Mouse (Mus musculus): ENCODE measurements around the gene Coch. TPM values are rescaled to one million over a fixed set of nuclear protein-coding genes. Genes with fewer than 3 reads are reported as not detected.
"Not testable (repeated sequence)": the region's sequence is repeated elsewhere in the genome, so short reads cannot be mapped to it uniquely, and the experiment has no call there.

Coch gene
- polyA plus RNA-seq (2012; rRNA removed) = 22.1 and 25.3 TPM in 2 replicates

- DNase-seq (ENCODE audit: extremely low spot score in 1 of 2, low spot score in 1 of 2) = no peak
These were observed at the start of gene Coch for GRCm38 (mm10) chr12:51593229-51594029. Coch (plus strand) TSS chr12:51593341.

GRCm38 (mm10) chr12:51543402-51543960, 49.7 kb upstream of the Coch start:
- DNase-seq (ENCODE audit: extremely low spot score in 1 of 2, low spot score in 1 of 2) = no peak

- no peak for DNase-seq (ENCODE audit: extremely low spot score in 1 of 2, low spot score in 1 of 2)
These were observed 38.1 kb upstream of the Coch start for GRCm38 (mm10) chr12:51555041-51555440.

GRCm38 (mm10) chr12:51561416-51561815, 31.7 kb upstream of the Coch start:
- no peak for DNase-seq (ENCODE audit: extremely low spot score in 1 of 2, low spot score in 1 of 2)

- no peak for DNase-seq (ENCODE audit: extremely low spot score in 1 of 2, low spot score in 1 of 2)
These were observed 25.9 kb upstream of the Coch start for GRCm38 (mm10) chr12:51567225-51567624.

GRCm38 (mm10) chr12:51569472-51569871, 23.7 kb upstream of the Coch start:
- DNase-seq (ENCODE audit: extremely low spot score in 1 of 2, low spot score in 1 of 2) = no peak

- no peak for DNase-seq (ENCODE audit: extremely low spot score in 1 of 2, low spot score in 1 of 2)
These were observed 23.2 kb upstream of the Coch start for GRCm38 (mm10) chr12:51569944-51570343.

- DNase-seq (ENCODE audit: extremely low spot score in 1 of 2, low spot score in 1 of 2) = no peak
These were observed 20.5 kb upstream of the Coch start for GRCm38 (mm10) chr12:51572651-51573050.

- not testable (repeated sequence) for DNase-seq (ENCODE audit: extremely low spot score in 1 of 2, low spot score in 1 of 2)
These were observed 15.3 kb upstream of the Coch start for GRCm38 (mm10) chr12:51577816-51578215.

- no peak for DNase-seq (ENCODE audit: extremely low spot score in 1 of 2, low spot score in 1 of 2)
These were observed 3.9 kb upstream of the Coch start for GRCm38 (mm10) chr12:51589263-51589662.

GRCm38 (mm10) chr12:51591921-51592320, 1.2 kb upstream of the Coch start:
- no peak for DNase-seq (ENCODE audit: extremely low spot score in 1 of 2, low spot score in 1 of 2)

- no peak for DNase-seq (ENCODE audit: extremely low spot score in 1 of 2, low spot score in 1 of 2)
These were observed 283 bp upstream of the Coch start for GRCm38 (mm10) chr12:51592888-51593228.

- DNase-seq (ENCODE audit: extremely low spot score in 1 of 2, low spot score in 1 of 2) = no peak
These were observed 909 bp downstream of the Coch start for GRCm38 (mm10) chr12:51594030-51594470.

GRCm38 (mm10) chr12:51603306-51603705, 10.2 kb downstream of the Coch start:
- DNase-seq (ENCODE audit: extremely low spot score in 1 of 2, low spot score in 1 of 2) = no peak

- DNase-seq (ENCODE audit: extremely low spot score in 1 of 2, low spot score in 1 of 2) = no peak
These were observed 13.0 kb downstream of the Coch start for GRCm38 (mm10) chr12:51606138-51606537.

GRCm38 (mm10) chr12:51612361-51612760, 19.2 kb downstream of the Coch start:
- no peak for DNase-seq (ENCODE audit: extremely low spot score in 1 of 2, low spot score in 1 of 2)

GRCm38 (mm10) chr12:51620572-51620971, 27.4 kb downstream of the Coch start:
- DNase-seq (ENCODE audit: extremely low spot score in 1 of 2, low spot score in 1 of 2) = no peak

- DNase-seq (ENCODE audit: extremely low spot score in 1 of 2, low spot score in 1 of 2) = no peak
These were observed 28.0 kb downstream of the Coch start for GRCm38 (mm10) chr12:51621161-51621560.

- DNase-seq (ENCODE audit: extremely low spot score in 1 of 2, low spot score in 1 of 2) = peak in 1 of 2 experiments; percentile 41
These were observed 29.7 kb downstream of the Coch start for GRCm38 (mm10) chr12:51622670-51623365.

GRCm38 (mm10) chr12:51623366-51623694, 30.2 kb downstream of the Coch start:
- no peak for DNase-seq (ENCODE audit: extremely low spot score in 1 of 2, low spot score in 1 of 2)

GRCm38 (mm10) chr12:51633481-51633880, 40.3 kb downstream of the Coch start:
- DNase-seq (ENCODE audit: extremely low spot score in 1 of 2, low spot score in 1 of 2) = no peak

- DNase-seq (ENCODE audit: extremely low spot score in 1 of 2, low spot score in 1 of 2) = no peak
These were observed 43.1 kb downstream of the Coch start for GRCm38 (mm10) chr12:51636260-51636659.
